Mouse (Mus musculus) myocyte (in vitro differentiated cells): ENCODE data around the gene Stac3.

Experiments
- CEBPB ChIP-seq: IDR thresholded peaks from 2 replicates; pipeline ENCODE4 v1.6.1; 2011; ENCODE audit warnings: mild to moderate bottlenecking, moderate library complexity; ENCODE audit not compliant: poor library complexity, insufficient read depth, severe bottlenecking
- E2F4 ChIP-seq: IDR thresholded peaks from one replicate; pipeline ENCODE4 v1.6.1; 2011; ENCODE audit warnings: mild to moderate bottlenecking, control low read depth, moderate library complexity; ENCODE audit not compliant: insufficient read depth
- MYOD1 ChIP-seq, 3 experiments: IDR thresholded peaks; one replicate each; pipeline ENCODE4 v1.6.1; 2011; ENCODE audit warnings: control low read depth in 2 of 3, low read depth in 2 of 3, mild to moderate bottlenecking in 2 of 3, moderate library complexity in 1 of 3; ENCODE audit not compliant: insufficient read length in 2 of 3, control insufficient read depth in 1 of 3
- MYOG ChIP-seq, 3 experiments: IDR thresholded peaks; one replicate each; pipeline ENCODE4 v1.6.1; 2011; ENCODE audit warnings: control low read depth in 2 of 3, low read depth in 2 of 3, mild to moderate bottlenecking in 2 of 3; ENCODE audit not compliant: insufficient read length in 2 of 3, control insufficient read depth in 1 of 3, insufficient read depth in 1 of 3
- POLR2A ChIP-seq: IDR thresholded peaks from one replicate; pipeline ENCODE4 v1.6.1; 2011; ENCODE audit warnings: low read depth, mild to moderate bottlenecking, control low read depth, moderate library complexity; ENCODE audit not compliant: insufficient read length
- USF1 ChIP-seq: IDR thresholded peaks from one replicate; pipeline ENCODE4 v1.6.1; 2011; ENCODE audit warnings: low read depth, mild to moderate bottlenecking, control low read depth, moderate library complexity

DNA sequence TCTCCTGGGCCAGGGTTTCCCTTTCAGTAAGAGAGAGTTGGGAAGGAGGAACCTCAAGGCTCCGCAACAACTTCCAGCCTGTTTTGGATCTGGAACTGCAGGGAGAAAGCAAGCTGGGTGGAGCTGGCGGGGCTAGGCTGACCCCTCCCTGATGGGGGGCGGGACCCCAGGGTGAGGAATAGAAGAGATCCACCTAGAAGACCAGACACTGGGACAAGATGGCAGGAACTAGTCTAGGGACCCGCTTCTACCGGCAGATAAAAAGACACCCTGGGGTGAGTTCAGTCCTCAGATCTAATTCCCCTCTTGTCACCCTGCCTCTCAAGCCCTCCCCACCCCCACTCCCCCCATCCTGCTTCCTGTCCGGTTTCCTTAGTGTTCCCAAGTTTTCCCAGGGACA is 13.3 kb downstream of the Stac3 start, which contains the start of gene Ndufa4l2:
- TF ChIP-seq POLR2A (no peak), E2F4 (no peak), CEBPB (no peak), MYOG (IDR thresholded peaks at IDR 0.05; ENCODE audit: control insufficient read depth in 1 of 3, insufficient read depth in 1 of 3, insufficient read length in 2 of 3, low read depth in 2 of 3) (no peak), USF1 (no peak), MYOD1 (IDR thresholded peaks at IDR 0.05; ENCODE audit: control insufficient read depth in 1 of 3, insufficient read length in 2 of 3, low read depth in 2 of 3) (no peak)
